Mouse (Mus musculus) urinary bladder, postnatal 36 days (tissue): ENCODE measurements around the gene Olfr822.
"Not testable (repeated sequence)": the region's sequence is repeated elsewhere in the genome, so short reads cannot be mapped to it uniquely, and the experiment has no call there.

Source experiments
- DNase-seq, 2 experiments: peaks; one replicate each; pipeline ENCODE4 v3.0.0; 2022; ENCODE audit warnings: low spot score in 2 of 2, mixed read lengths in 1 of 2

Gene Olfr822

GRCm38 (mm10) chr10:130070910-130071309, at the start of gene Olfr822:
Gene Olfr822, plus strand, starts transcription at chr10:130071210.
- no peak for DNase-seq

DNA sequence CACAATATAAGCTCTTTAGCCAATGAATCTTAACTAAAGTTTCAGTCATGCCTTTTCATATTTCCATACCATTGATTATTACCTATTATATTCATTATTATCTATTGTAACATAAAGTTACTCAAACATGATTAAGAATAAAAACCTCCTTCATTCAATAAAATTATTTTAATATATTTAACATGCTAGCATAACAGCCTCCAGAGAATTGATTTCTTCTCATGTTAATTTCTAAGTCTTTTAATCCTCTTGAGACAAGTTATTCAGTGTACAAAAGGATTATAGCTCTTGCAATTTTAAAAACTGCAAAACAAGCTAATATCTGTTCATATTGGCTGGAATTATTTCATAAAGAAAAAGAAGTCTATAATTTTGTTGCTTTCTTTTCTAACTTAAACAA, 41.0 kb upstream of the Olfr822 start, which contains the start of gene Olfr821:
Gene Olfr821, plus strand, starts transcription at position 301 of the 400 bp plus-strand sequence.
- no peak for DNase-seq

GRCm38 (mm10) chr10:130037096-130037495, 33.9 kb upstream of the Olfr822 start:
- no peak for DNase-seq

DNA sequence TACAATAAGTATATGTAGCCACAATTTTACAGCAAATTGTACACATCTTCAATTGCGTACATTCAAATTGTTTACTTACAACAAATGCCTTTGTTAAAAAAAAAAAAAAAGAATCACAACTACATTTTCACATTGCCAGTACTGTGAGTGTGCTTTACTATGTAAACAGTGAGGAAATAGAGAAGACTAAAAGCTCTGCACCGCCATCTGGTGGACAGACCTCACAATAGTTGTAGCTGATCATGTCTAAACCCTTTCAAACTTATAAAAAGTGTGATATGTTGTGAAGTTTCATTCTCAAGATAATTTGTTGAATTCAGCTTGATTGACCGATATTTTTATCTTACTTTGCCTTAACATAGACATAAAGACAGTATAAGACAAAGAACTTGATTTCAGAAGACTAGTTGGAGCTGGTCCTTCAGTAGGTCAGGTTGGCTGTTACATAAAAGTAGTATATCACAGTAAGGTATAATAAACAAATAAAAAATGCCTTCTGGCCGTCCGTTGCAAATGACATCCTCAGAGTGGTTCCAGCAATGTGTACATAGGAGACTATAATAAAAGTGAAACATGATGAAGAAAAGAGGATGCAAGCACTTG, 21.9 kb downstream of the Olfr822 start:
- peak; percentile 7 to 9 for DNase-seq

- no peak for DNase-seq
These were observed 25.1 kb downstream of the Olfr822 start for GRCm38 (mm10) chr10:130096104-130096503.

- DNase-seq, result not testable (repeated sequence)
These were observed 44.3 kb downstream of the Olfr822 start, which contains the start of gene Olfr823 for GRCm38 (mm10) chr10:130115283-130115682. Gene Olfr823, minus strand, starts transcription at chr10:130115383.

DNA sequence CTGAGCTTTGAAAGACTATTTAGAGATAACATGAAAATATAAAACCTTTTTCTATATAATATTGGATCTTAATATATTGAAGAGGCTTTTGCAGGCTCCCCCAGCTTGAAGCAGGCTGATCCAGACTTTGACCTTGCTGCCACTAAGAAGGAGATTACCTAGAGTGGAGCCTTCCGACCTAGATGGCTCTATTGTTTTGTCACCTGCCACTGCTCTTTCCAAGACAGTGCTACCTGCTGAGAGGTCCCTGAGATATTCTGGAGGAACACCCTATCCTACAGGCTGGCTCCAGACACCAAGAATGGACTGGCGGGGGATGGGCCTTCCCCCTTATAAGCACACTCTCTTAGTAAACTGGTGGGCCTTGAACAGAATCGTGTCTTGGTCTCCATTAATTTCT, 45.0 kb downstream of the Olfr822 start:
- not testable (repeated sequence) for DNase-seq
